Mouse (Mus musculus): Measurements from ENCODE around the gene Ndufaf4.
A peak's percentile ranks its signal among the peaks of the same experiment; 100 is the strongest.
"Not testable (repeated sequence)": the region's sequence is repeated elsewhere in the genome, so short reads cannot be mapped to it uniquely, and the experiment has no call there.

Ndufaf4 gene

GRCm38 (mm10) chr4:24897851-24898515, at the start of gene Ndufaf4:
TSS of gene Ndufaf4 (plus strand) at chr4:24898083.
- peak; percentile 91 for DNase-seq (ENCODE audit: low read depth)

- no peak for DNase-seq (ENCODE audit: low read depth)
Observed at GRCm38 (mm10) chr4:24850401-24851325, 47.2 kb upstream of the Ndufaf4 start, which contains the start of gene Klhl32. TSS of gene Klhl32 (minus strand) at chr4:24851124.

- DNase-seq (ENCODE audit: low read depth) = no peak
Observed at GRCm38 (mm10) chr4:24865691-24866090, 32.2 kb upstream of the Ndufaf4 start.

- DNase-seq (ENCODE audit: low read depth) = no peak
Observed at GRCm38 (mm10) chr4:24869230-24869629, 28.7 kb upstream of the Ndufaf4 start.

GRCm38 (mm10) chr4:24889386-24889785, 8.5 kb upstream of the Ndufaf4 start:
- DNase-seq (ENCODE audit: low read depth) = not testable (repeated sequence)

- not testable (repeated sequence) for DNase-seq (ENCODE audit: low read depth)
Observed at GRCm38 (mm10) chr4:24892293-24892692, 5.6 kb upstream of the Ndufaf4 start.

GRCm38 (mm10) chr4:24894625-24895024, 3.3 kb upstream of the Ndufaf4 start:
- no peak for DNase-seq (ENCODE audit: low read depth)

- peak; percentile 82 for DNase-seq (ENCODE audit: low read depth)
Observed at GRCm38 (mm10) chr4:24896829-24897228, 1.1 kb upstream of the Ndufaf4 start.

- peak; percentile 47 for DNase-seq (ENCODE audit: low read depth)
Observed at GRCm38 (mm10) chr4:24897351-24897750, 532 bp upstream of the Ndufaf4 start.

- peak; percentile 20 for DNase-seq (ENCODE audit: low read depth)
Observed at GRCm38 (mm10) chr4:24898636-24899035, 753 bp downstream of the Ndufaf4 start.

GRCm38 (mm10) chr4:24899146-24899545, 1.3 kb downstream of the Ndufaf4 start:
- DNase-seq (ENCODE audit: low read depth) = peak; percentile 19

GRCm38 (mm10) chr4:24907745-24908144, 9.9 kb downstream of the Ndufaf4 start:
- peak; percentile 33 for DNase-seq (ENCODE audit: low read depth)

- no peak for DNase-seq (ENCODE audit: low read depth)
Observed at GRCm38 (mm10) chr4:24915631-24916030, 17.7 kb downstream of the Ndufaf4 start.

GRCm38 (mm10) chr4:24920006-24920577, 22.2 kb downstream of the Ndufaf4 start:
- no peak for DNase-seq (ENCODE audit: low read depth)

- DNase-seq (ENCODE audit: low read depth) = no peak
Observed at GRCm38 (mm10) chr4:24924726-24925125, 26.8 kb downstream of the Ndufaf4 start.

GRCm38 (mm10) chr4:24928260-24928780, 30.4 kb downstream of the Ndufaf4 start:
- no peak for DNase-seq (ENCODE audit: low read depth)

GRCm38 (mm10) chr4:24928926-24929325, 31.0 kb downstream of the Ndufaf4 start:
- DNase-seq (ENCODE audit: low read depth) = no peak

- DNase-seq (ENCODE audit: low read depth) = no peak
Observed at GRCm38 (mm10) chr4:24942728-24943424, 45.0 kb downstream of the Ndufaf4 start.
